Mouse (Mus musculus): ENCODE results near the gene Stk24. TPM values are rescaled to one million over a fixed set of nuclear protein-coding genes. Genes with fewer than 3 reads are reported as not detected.

Stk24 gene
- total RNA-seq, 4 experiments from 2014 or later, result 52.8 to 75.4 (median 55.2) TPM

DNA sequence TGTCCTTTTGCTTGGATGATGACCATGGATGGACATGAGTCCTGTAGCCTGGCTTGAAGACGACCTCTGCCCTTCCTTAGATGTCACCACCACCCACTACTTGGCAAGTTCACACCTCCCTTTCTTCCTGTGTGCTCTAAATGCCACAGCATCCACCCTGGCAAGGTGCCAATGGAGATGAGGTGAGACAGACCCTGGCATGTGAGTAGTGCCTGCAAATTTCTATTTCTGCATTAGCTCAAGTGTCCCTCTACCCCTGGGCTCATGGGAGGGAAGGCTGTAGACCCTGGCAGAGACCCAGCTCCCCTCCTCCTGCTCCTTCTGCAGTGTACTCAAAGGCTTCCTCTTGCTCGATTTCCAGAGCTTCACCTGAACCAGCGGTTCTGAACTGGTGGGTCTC, 64.9 kb downstream of the Stk24 start:
- DNase-seq (ENCODE audit: low spot score), result no peak

DNA sequence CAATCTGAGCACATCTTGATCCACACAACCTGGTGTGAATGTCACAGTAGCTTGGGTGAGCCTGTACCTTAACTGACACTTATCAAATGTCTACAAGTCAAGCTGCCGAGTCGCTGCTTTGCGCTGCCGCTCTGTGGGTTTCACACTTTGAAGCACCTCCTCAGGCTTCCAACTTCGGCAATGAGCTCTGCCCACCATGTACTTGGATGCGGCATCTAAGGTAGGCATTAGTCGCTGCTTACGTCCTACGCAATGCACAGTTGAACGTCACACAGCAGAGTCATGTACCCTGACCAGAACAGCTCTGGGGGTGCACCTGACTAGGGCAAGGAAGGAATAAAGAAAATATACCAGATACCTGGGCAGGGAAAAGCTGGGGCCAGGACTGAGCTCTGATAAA, 66.5 kb downstream of the Stk24 start:
- no peak for DNase-seq (ENCODE audit: low spot score)

GRCm38 (mm10) chr14:121311083-121311482, 68.7 kb downstream of the Stk24 start:
- no peak for DNase-seq (ENCODE audit: low spot score)

GRCm38 (mm10) chr14:121310325-121311080, 69.3 kb downstream of the Stk24 start:
- no peak for DNase-seq (ENCODE audit: low spot score)

- DNase-seq (ENCODE audit: low spot score), result no peak
These were observed 69.9 kb downstream of the Stk24 start for GRCm38 (mm10) chr14:121309909-121310308.

- DNase-seq (ENCODE audit: low spot score), result no peak
These were observed 74.3 kb downstream of the Stk24 start for GRCm38 (mm10) chr14:121305316-121306064.

- DNase-seq (ENCODE audit: low spot score), result no peak
These were observed 75.3 kb downstream of the Stk24 start for GRCm38 (mm10) chr14:121304523-121304922.

DNA sequence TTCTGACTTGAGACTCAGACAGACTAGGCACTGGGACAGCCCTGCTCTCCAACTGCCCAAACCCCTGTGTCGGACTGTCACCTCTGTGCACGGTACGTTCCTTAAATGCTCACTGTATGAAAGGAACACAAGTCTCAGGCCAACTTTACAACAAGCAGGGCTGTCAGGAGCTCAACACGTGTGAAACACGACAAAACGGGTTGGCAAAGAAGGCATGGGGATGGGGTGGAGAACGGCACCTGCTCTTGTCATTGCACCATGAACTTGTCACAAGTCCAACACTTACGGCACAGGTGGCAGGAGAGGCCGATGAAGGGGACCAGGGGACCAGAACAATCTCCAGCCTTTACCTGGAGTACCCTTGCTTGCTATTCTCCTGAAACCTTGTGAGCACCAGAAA, 80.7 kb downstream of the Stk24 start:
- DNase-seq (ENCODE audit: low spot score), result no peak

- DNase-seq (ENCODE audit: low spot score), result no peak
These were observed 81.3 kb downstream of the Stk24 start for GRCm38 (mm10) chr14:121298537-121298936.

- DNase-seq (ENCODE audit: low spot score), result no peak
These were observed 82.7 kb downstream of the Stk24 start for GRCm38 (mm10) chr14:121297103-121297502.

DNA sequence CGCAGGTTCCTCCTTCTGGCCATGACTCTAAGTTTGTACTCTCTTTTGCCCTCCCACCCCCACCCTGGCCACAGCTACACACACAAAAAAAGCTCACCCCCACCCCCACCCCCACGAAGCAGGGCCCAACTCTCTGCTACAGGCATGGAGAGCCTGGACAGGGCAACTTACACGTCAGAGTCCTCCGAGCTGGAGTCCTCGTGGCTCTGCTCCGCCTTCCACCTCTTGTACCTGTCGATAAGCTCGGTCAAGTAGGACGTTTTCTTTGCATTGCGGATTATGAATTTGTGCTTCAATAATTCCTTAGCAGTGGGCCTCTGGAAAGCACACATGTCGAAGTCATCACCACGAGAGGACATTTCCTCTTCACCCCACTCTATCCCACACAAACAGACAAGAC, 85.3 kb downstream of the Stk24 start:
- DNase-seq (ENCODE audit: low spot score), result no peak

GRCm38 (mm10) chr14:121292391-121292790, 87.4 kb downstream of the Stk24 start:
- no peak for DNase-seq (ENCODE audit: low spot score)

- no peak for DNase-seq (ENCODE audit: low spot score)
These were observed 87.9 kb downstream of the Stk24 start for GRCm38 (mm10) chr14:121291881-121292280.

DNA sequence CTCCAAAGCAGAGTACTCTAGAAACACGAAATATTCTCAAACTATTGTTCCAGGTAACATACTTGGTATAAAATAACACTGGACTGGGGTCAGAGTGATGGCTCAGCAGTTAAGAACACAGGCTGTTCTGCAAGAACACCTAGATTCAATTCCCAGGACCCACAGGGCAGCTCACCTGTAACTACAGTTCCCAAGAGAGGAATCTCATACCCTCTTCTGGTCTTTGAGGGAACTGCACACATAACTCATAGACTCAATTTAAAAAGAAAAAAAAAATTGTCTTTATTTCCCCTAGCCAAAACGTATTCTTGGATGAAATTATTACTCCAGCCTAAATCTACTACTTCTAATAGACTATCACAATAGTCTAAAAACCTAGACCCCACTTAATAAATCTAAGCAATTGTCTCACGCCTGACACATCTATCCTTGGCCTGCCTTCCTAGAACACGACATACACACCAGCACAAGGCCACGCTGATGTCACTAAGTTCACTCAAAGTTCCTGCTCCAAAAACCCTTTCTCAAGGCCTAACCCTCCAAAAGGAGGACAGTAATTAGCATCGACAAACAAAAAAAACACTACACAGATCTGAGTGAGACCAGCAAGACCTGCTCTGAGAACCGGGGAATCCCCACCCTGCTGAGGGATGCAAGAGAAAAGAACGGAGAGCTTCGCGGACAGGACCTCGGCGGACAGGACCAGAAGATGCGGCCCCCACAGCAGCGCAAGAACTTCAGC, 94.3 kb downstream of the Stk24 start:
- DNase-seq (ENCODE audit: low spot score), result no peak

DNA sequence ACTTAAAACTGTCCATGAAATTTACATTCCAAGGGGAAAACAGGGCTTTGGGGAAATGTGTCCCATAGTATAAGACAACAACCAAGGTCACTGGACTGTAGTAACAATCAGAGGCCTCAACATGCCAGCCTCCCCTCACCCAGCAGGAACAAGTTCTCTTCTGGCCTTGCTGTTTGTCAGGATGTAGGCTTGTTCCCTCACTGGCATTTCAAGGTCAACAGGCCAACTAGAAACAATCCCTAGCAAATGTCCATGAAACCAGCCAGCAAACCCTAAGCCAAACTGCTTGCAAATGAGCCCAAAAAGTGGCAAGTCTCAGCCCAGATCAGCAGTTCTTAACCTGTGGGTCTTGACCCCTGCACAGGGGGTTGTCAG, 98.5 kb downstream of the Stk24 start:
- DNase-seq (ENCODE audit: low spot score), result no peak

- DNase-seq (ENCODE audit: low spot score), result no peak
These were observed 99.0 kb downstream of the Stk24 start for GRCm38 (mm10) chr14:121280601-121281335.

- DNase-seq (ENCODE audit: low spot score), result peak; percentile 80
These were observed 100.7 kb downstream of the Stk24 start for GRCm38 (mm10) chr14:121279106-121279505.

DNA sequence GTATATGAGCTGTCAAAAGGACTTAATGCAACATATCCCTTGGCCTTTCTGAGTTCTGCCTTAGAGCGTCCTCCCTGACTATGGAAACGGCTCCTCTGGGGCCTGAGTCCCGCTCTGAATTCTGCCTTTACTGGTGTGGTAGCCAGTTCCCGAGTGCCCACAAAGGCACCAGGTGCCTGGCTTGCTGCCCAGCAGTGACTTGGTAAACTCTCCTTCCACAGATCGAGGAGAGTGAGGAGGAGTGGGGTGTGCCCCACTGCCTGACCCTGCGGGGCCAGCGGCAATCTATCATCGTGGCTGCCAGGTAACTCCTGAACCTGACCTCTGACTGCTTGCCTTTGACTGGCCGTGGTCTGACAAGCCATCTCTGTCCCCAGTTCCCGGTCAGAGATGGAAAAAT, 103.8 kb downstream of the Stk24 start:
- no peak for DNase-seq (ENCODE audit: low spot score)

GRCm38 (mm10) chr14:121274985-121275384, 104.8 kb downstream of the Stk24 start:
- no peak for DNase-seq (ENCODE audit: low spot score)

DNA sequence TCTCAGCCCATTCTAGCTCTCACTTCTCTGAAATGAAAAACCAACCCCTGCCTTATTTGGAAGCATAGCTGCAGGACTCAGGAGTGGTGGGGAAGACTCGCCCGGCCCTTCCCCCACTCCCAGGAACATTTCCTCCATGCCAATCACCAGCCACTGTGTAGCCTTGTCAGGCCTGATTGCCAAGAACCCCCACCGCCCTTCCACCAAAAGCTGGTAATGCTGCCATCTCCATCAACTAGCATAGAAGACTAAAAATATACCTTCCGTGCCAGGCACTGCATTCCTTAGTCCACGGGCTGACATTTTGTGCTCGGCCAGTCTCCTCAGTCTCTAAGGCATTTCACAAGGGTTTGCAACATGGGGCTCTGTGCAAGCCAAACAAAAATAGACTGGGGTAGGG, 109.3 kb downstream of the Stk24 start:
- DNase-seq (ENCODE audit: low spot score), result no peak

DNA sequence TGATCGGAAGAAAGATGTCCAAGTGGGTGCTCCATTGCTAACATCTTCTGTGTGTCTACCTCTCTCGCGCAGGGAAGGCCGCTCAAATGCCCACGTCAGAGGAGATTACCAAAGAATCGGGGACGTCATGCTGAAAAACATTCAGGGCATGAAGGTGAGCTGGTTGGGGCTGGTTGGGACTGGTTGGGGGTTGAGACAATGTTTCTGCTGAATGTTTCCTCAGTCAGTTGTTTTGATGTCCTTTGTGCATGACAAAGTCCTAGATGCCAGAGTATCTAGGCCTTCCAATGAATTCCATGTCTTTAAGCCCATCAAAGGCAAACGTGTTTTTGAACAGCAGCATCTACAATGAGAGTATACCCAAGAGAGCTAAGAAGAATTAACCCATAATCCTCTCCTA, 112.0 kb downstream of the Stk24 start:
- no peak for DNase-seq (ENCODE audit: low spot score)

DNA sequence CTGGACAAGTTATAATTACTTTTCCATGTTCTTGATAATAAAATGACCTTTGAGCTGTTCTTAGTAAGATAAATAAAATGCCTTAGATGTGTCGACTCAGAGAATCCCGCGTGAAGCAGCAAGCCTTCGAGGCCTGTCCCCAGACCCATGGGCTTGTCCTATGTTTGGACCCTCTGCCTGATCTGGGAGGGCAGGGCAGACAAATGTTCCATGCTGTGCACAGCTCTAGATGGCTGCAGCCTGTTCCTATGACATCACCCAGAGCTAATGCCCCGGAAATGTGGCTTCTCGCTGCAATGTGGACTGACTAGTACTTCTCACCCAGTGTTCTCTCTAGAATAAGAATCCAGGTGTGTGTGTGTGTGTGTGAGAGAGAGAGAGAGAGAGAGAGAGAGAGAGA, 115.4 kb downstream of the Stk24 start:
- DNase-seq (ENCODE audit: low spot score), result no peak
